26 mouse cellular contexts compared by ENCODE assay signal in the genomic region with DNA sequence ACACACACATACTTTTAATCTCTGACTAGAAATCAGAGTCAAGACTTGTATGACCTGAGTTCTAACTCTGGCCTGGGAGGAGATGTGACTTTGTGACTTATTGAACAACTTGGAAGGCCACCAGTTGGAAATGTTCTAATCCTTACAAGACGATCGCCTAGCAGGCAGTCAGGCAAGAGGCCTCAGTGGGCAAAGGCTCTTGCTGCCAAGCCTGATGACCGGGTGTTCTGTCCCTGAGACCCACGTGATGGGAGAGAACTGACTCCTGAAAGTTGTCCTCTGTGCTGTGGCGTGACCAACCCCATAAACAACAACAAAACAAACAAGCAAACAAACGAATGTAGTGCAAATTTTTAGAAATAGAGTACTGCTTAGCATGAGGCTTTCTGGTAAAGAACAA. TPM values are rescaled to one million over a fixed set of nuclear protein-coding genes. Genes with fewer than 3 reads are reported as not detected.
DNase-seq lines count a peak whose midpoint lies in the region; ATAC-seq and TF ChIP-seq lines count a peak whose summit lies in the region.
"Had no signal": no experiment of that assay in that cellular context is flagged by ENCODE, and none has a peak within 500 bp of the region (broad histone marks: within the 10 kb centered on the region; RNA-seq: fewer than 3 reads in every experiment).

No protein-coding gene starts in this region.

- 77% methylated on average over 6 of the region's 6 CpGs for WGBS in heart, embryonic 10.5 days
- 68% methylated on average over 6 of the region's 6 CpGs for WGBS in kidney, adult 2 months
- WGBS in kidney, embryonic 14.5 days: 83% methylated on average over 6 of the region's 6 CpGs
- WGBS in midbrain, embryonic 13.5 days: 80% methylated on average over 6 of the region's 6 CpGs
- 76% methylated on average over 6 of the region's 6 CpGs for WGBS in midbrain, postnatal 0 days
- WGBS in hindbrain, embryonic 13.5 days: 80% methylated on average over 6 of the region's 6 CpGs

- no peaks in the 10 kb centered on the region for H3K27me3 ChIP-seq in heart, embryonic 10.5 days (ENCODE audit: insufficient read depth, poor library complexity, severe bottlenecking)
- H3K27me3 ChIP-seq in kidney, adult 2 months (replicated peaks; ENCODE audit: control insufficient read depth, insufficient read depth, low read length): no peaks in the 10 kb centered on the region
- no peaks in the 10 kb centered on the region for H3K27me3 ChIP-seq in kidney, embryonic 14.5 days (ENCODE audit: control insufficient read depth, insufficient read depth, low read length)
- H3K27me3 ChIP-seq in midbrain, embryonic 13.5 days: no peaks in the 10 kb centered on the region
- no peaks in the 10 kb centered on the region for H3K27me3 ChIP-seq in midbrain, postnatal 0 days (ENCODE audit: insufficient read depth, low read length)
- no peaks in the 10 kb centered on the region for H3K27me3 ChIP-seq in hindbrain, embryonic 13.5 days
- H3K27me3 ChIP-seq: embryonic facial prominence, embryonic 13.5 days; intestine, embryonic 15.5 days; liver, embryonic 13.5 days; midbrain, embryonic 15.5 days; Patski had no signal

- no peak for DNase-seq in heart, embryonic 10.5 days (ENCODE audit: low spot score)
- no peak for DNase-seq in heart, postnatal 14 days
- peak; percentile 76 for DNase-seq in kidney, adult 2 months
- no peak for DNase-seq in midbrain, postnatal 0 days (ENCODE audit: low spot score)
- no peak for DNase-seq in yolk sac, embryonic 10.5 days (ENCODE audit: low spot score)
- DNase-seq: adrenal gland, adult 2 months; B cell, adult 2 months; cerebellum, adult 2 months; cerebellum, postnatal 25 days; gastrocnemius, adult 2 months; liver, embryonic 13.5 days; lung, adult 2 months; lung, postnatal 14 days; right cerebral cortex, postnatal 14 days had no signal

- TF ChIP-seq POLR2A in kidney, adult 2 months (IDR thresholded peaks at IDR 0.05; ENCODE audit: low read depth, low read length): no peak

- no peaks in the 10 kb centered on the region for H3K36me3 ChIP-seq in heart, embryonic 10.5 days
- H3K36me3 ChIP-seq in kidney, adult 2 months (ENCODE audit: control insufficient read depth, insufficient read depth, low read length): no peaks in the 10 kb centered on the region
- H3K36me3 ChIP-seq in kidney, embryonic 14.5 days (ENCODE audit: control insufficient read depth, insufficient read depth, low read length): no peaks in the 10 kb centered on the region
- H3K36me3 ChIP-seq in midbrain, embryonic 13.5 days: no peaks in the 10 kb centered on the region
- no peaks in the 10 kb centered on the region for H3K36me3 ChIP-seq in midbrain, postnatal 0 days (ENCODE audit: insufficient read depth, low read length)
- no peaks in the 10 kb centered on the region for H3K36me3 ChIP-seq in hindbrain, embryonic 13.5 days
- H3K36me3 ChIP-seq: embryonic facial prominence, embryonic 13.5 days; G1E; intestine, embryonic 15.5 days; liver, embryonic 13.5 days; midbrain, embryonic 15.5 days had no signal

- no peak overlapping the region for H3K4me2 ChIP-seq in kidney, embryonic 14.5 days (replicated peaks; ENCODE audit: low read depth, low read length)
- no peak overlapping the region for H3K4me2 ChIP-seq in midbrain, embryonic 13.5 days (replicated peaks)
- no peak overlapping the region for H3K4me2 ChIP-seq in midbrain, postnatal 0 days (ENCODE audit: low read depth, low read length, poor library complexity, severe bottlenecking)
- no peak overlapping the region for H3K4me2 ChIP-seq in hindbrain, embryonic 13.5 days
- H3K4me2 ChIP-seq: embryonic facial prominence, embryonic 13.5 days; intestine, embryonic 15.5 days; liver, embryonic 13.5 days; midbrain, embryonic 15.5 days had no signal

- no peaks in the 10 kb centered on the region for H3K9me3 ChIP-seq in heart, embryonic 10.5 days
- H3K9me3 ChIP-seq in kidney, embryonic 14.5 days (ENCODE audit: control insufficient read depth, low read length): no peaks in the 10 kb centered on the region
- no peaks in the 10 kb centered on the region for H3K9me3 ChIP-seq in midbrain, embryonic 13.5 days
- no peaks in the 10 kb centered on the region for H3K9me3 ChIP-seq in midbrain, postnatal 0 days (ENCODE audit: low read length)
- no peaks in the 10 kb centered on the region for H3K9me3 ChIP-seq in hindbrain, embryonic 13.5 days
- H3K9me3 ChIP-seq: embryonic facial prominence, embryonic 13.5 days; G1E; intestine, embryonic 15.5 days; liver, embryonic 13.5 days; midbrain, embryonic 15.5 days had no signal

- peak overlapping the region; percentile 17; the same call in 1 of the 2 replicates for H3K27ac ChIP-seq in heart, embryonic 10.5 days
- H3K27ac ChIP-seq in kidney, adult 2 months (ENCODE audit: insufficient read depth, low read depth, low read length): no peak overlapping the region
- H3K27ac ChIP-seq in kidney, embryonic 14.5 days (ENCODE audit: low read depth, low read length): no peak overlapping the region
- peak overlapping the region; percentile 87; the same call in 1 of the 2 replicates for H3K27ac ChIP-seq in midbrain, embryonic 13.5 days
- H3K27ac ChIP-seq in midbrain, postnatal 0 days (ENCODE audit: low read depth, low read length): no peak overlapping the region
- H3K27ac ChIP-seq in hindbrain, embryonic 13.5 days: peak overlapping the region; percentile 94; the same call in 1 of the 2 replicates
- H3K27ac ChIP-seq: gastrocnemius, adult 2 months; intestine, embryonic 15.5 days; left cerebral cortex, adult 2 months; liver, embryonic 13.5 days had no signal

- H3K4me3 ChIP-seq in heart, embryonic 10.5 days: no peak overlapping the region
- no peak overlapping the region for H3K4me3 ChIP-seq in kidney, adult 2 months (ENCODE audit: insufficient read depth, low read depth, low read length)
- no peak overlapping the region for H3K4me3 ChIP-seq in kidney, embryonic 14.5 days (ENCODE audit: low read length)
- no peak overlapping the region for H3K4me3 ChIP-seq in midbrain, embryonic 13.5 days (replicated peaks)
- no peak overlapping the region for H3K4me3 ChIP-seq in midbrain, postnatal 0 days (ENCODE audit: low read depth, low read length)
- H3K4me3 ChIP-seq in hindbrain, embryonic 13.5 days: no peak overlapping the region
- H3K4me3 ChIP-seq: embryonic facial prominence, embryonic 13.5 days; erythroblast, embryonic 14.5 days; gastrocnemius, adult 2 months; intestine, embryonic 15.5 days; left cerebral cortex, adult 2 months; liver, embryonic 13.5 days; midbrain, embryonic 15.5 days had no signal

- no peak overlapping the region for H3K9ac ChIP-seq in kidney, embryonic 14.5 days (ENCODE audit: low read depth, low read length)
- no peak overlapping the region for H3K9ac ChIP-seq in midbrain, embryonic 13.5 days (replicated peaks)
- no peak overlapping the region for H3K9ac ChIP-seq in midbrain, postnatal 0 days (replicated peaks; ENCODE audit: low read length, poor library complexity, severe bottlenecking)
- H3K9ac ChIP-seq in hindbrain, embryonic 13.5 days: no peak overlapping the region
- H3K9ac ChIP-seq: embryonic facial prominence, embryonic 13.5 days; intestine, embryonic 15.5 days; liver, embryonic 13.5 days; midbrain, embryonic 15.5 days had no signal

- no peak for ATAC-seq in kidney, embryonic 14.5 days (ENCODE audit: low FRiP score, low TSS enrichment)
- no peak for ATAC-seq in midbrain, embryonic 13.5 days
- no peak for ATAC-seq in midbrain, postnatal 0 days (ENCODE audit: low FRiP score)
- ATAC-seq in hindbrain, embryonic 13.5 days (ENCODE audit: low FRiP score): no peak
- ATAC-seq: intestine, embryonic 15.5 days; midbrain, embryonic 15.5 days; Patski had no signal

- peaks cover 96% of the 10 kb centered on the region for H3K4me1 ChIP-seq in heart, embryonic 10.5 days
- peaks cover 5% of the 10 kb centered on the region for H3K4me1 ChIP-seq in kidney, adult 2 months (ENCODE audit: control insufficient read depth, insufficient read depth, low read length)
- peaks cover 76% of the 10 kb centered on the region for H3K4me1 ChIP-seq in kidney, embryonic 14.5 days (ENCODE audit: control insufficient read depth, insufficient read depth, low read length)
- peaks cover 99% of the 10 kb centered on the region for H3K4me1 ChIP-seq in midbrain, embryonic 13.5 days (replicated peaks)
- peaks cover 21% of the 10 kb centered on the region; the same call in 1 of the 2 replicates for H3K4me1 ChIP-seq in midbrain, postnatal 0 days (ENCODE audit: insufficient read depth, low read length)
- peaks cover 95% of the 10 kb centered on the region for H3K4me1 ChIP-seq in hindbrain, embryonic 13.5 days (replicated peaks)

- TF ChIP-seq CTCF in kidney, adult 2 months (conservative IDR thresholded peaks at IDR 0.05; ENCODE audit: insufficient read depth, insufficient read length, low read depth, low read length): no peak
- TF ChIP-seq CTCF in midbrain, postnatal 0 days (IDR thresholded peaks at IDR 0.05): no peak

- intact Hi-C loops in heart, postnatal 14 days (cut with DNase I): no loop called here

RNA-seq across cellular contexts. Expression of gene Tspan18, which starts 52.8 kb away (rescaled TPM):
- 64.2 and 67.0 TPM in 2 replicates for polyA plus RNA-seq in heart, embryonic 10.5 days (2016; fragmentation: Nextera tagmentation; extraction: Ambion mirVana)
- total RNA-seq in heart, postnatal 14 days (2021): 10 to 100 TPM; 29.9 to 32.7 TPM
- polyA plus RNA-seq in kidney, adult 2 months (2012; rRNA removed): 18.9 and 20.9 TPM in 2 replicates
- 40.8 and 49.2 TPM in 2 replicates for polyA plus RNA-seq in kidney, embryonic 14.5 days (2014; fragmentation: Nextera tagmentation; extraction: Ambion mirVana)
- polyA plus RNA-seq in midbrain, embryonic 13.5 days (2015; fragmentation: Nextera tagmentation; extraction: Ambion mirVana): 24.9 and 31.2 TPM in 2 replicates
- 19.8 and 21.5 TPM in 2 replicates for total RNA-seq in midbrain, postnatal 0 days (2014; rRNA removed)
- polyA plus RNA-seq in midbrain, postnatal 0 days (2015; fragmentation: Nextera tagmentation; extraction: Ambion mirVana): 13.2 and 16.5 TPM in 2 replicates
- polyA plus RNA-seq in hindbrain, embryonic 13.5 days (2015; fragmentation: Nextera tagmentation; extraction: Ambion mirVana): 23.6 and 32.5 TPM in 2 replicates
- total RNA-seq: hematopoietic stem cell, adult 5-6 weeks; megakaryocyte progenitor cell, adult 5-6 weeks had no signal

Comparison
In these comparisons a context has a peak if more than half of its experiments do, and no peak if none do; other contexts are left out.
1. H3K27ac ChIP-seq: peak in heart, embryonic 10.5 days (single experiment), midbrain, embryonic 13.5 days (single experiment) and hindbrain, embryonic 13.5 days (single experiment); none in kidney, adult 2 months (single experiment), kidney, embryonic 14.5 days (single experiment) and midbrain, postnatal 0 days (single experiment).